Comparison of ENCODE assay signal across 8 mouse cellular contexts in genomic region chr2:174329663-174330615, GRCm38 (mm10). TPM values are rescaled to one million over a fixed set of nuclear protein-coding genes. Genes with fewer than 3 reads are reported as not detected.
DNase-seq lines count a peak whose midpoint lies in the region; ATAC-seq and TF ChIP-seq lines count a peak whose summit lies in the region.

No protein-coding gene starts in this region.

- H3K4me1 ChIP-seq in erythroblast, embryonic 14.5 days (ENCODE audit: control insufficient read depth) = peaks cover 72% of the 10 kb centered on the region
- peaks cover 52% of the 10 kb centered on the region for H3K4me1 ChIP-seq in heart, embryonic 13.5 days
- H3K4me1 ChIP-seq in liver, embryonic 16.5 days (ENCODE audit: control insufficient read depth, low read depth, low read length) = peaks cover 38% of the 10 kb centered on the region
- peaks cover 54% of the 10 kb centered on the region for H3K4me1 ChIP-seq in neural tube, embryonic 15.5 days

- TF ChIP-seq CTCF in C2C12 (IDR thresholded peaks at IDR 0.05; ENCODE audit: control insufficient read depth, insufficient read depth, insufficient read length) = no peak

- H3K79me3 ChIP-seq in C2C12 (ENCODE audit: low read depth) = peaks cover 47% of the 10 kb centered on the region

- H3K4me2 ChIP-seq in heart, embryonic 13.5 days = peak overlapping the region; percentile 72
- H3K4me2 ChIP-seq in liver, embryonic 16.5 days (ENCODE audit: low read depth, low read length) = peak overlapping the region; percentile 97
- peak overlapping the region; percentile 78 for H3K4me2 ChIP-seq in neural tube, embryonic 15.5 days

- H3K27me3 ChIP-seq in C2C12 (ENCODE audit: control insufficient read depth, insufficient read depth, insufficient read length) = no peaks in the 10 kb centered on the region
- peaks cover 17% of the 10 kb centered on the region for H3K27me3 ChIP-seq in erythroblast, embryonic 14.5 days (ENCODE audit: control insufficient read depth)
- H3K27me3 ChIP-seq in heart, embryonic 13.5 days (replicated peaks) = no peaks in the 10 kb centered on the region
- no peaks in the 10 kb centered on the region for H3K27me3 ChIP-seq in liver, embryonic 16.5 days (ENCODE audit: control insufficient read depth, insufficient read depth, low read depth, low read length)
- no peaks in the 10 kb centered on the region for H3K27me3 ChIP-seq in neural tube, embryonic 15.5 days (replicated peaks)

- peaks cover 72% of the 10 kb centered on the region for H3K79me2 ChIP-seq in C2C12 (ENCODE audit: control insufficient read depth, insufficient read depth)

- H3K36me3 ChIP-seq in C2C12 (ENCODE audit: control insufficient read depth, insufficient read depth) = peaks cover 16% of the 10 kb centered on the region
- H3K36me3 ChIP-seq in erythroblast, embryonic 14.5 days (ENCODE audit: control insufficient read depth) = peaks cover 14% of the 10 kb centered on the region
- H3K36me3 ChIP-seq in heart, embryonic 13.5 days = peaks cover 9% of the 10 kb centered on the region
- peaks cover 5% of the 10 kb centered on the region for H3K36me3 ChIP-seq in liver, embryonic 16.5 days (ENCODE audit: control insufficient read depth, insufficient read depth)
- H3K36me3 ChIP-seq in neural tube, embryonic 15.5 days = no peaks in the 10 kb centered on the region

- ATAC-seq in heart, embryonic 13.5 days (ENCODE audit: extremely low read depth, insufficient number of reproducible peaks, low FRiP score, low TSS enrichment) = peak; percentile 69
- peak; percentile 62 for ATAC-seq in liver, embryonic 16.5 days (ENCODE audit: low read depth)
- peak; percentile 86 for ATAC-seq in neural tube, embryonic 15.5 days (ENCODE audit: low FRiP score)

- H3K9ac ChIP-seq in heart, embryonic 13.5 days = peak overlapping the region; percentile 100
- peak overlapping the region; percentile 96 for H3K9ac ChIP-seq in liver, embryonic 16.5 days (ENCODE audit: low read depth, low read length)
- H3K9ac ChIP-seq in neural tube, embryonic 15.5 days (replicated peaks) = peak overlapping the region; percentile 100

- H3K27ac ChIP-seq in heart, embryonic 13.5 days (replicated peaks) = peak overlapping the region; percentile 100
- H3K27ac ChIP-seq in liver, embryonic 16.5 days (ENCODE audit: low read length) = peak overlapping the region; percentile 90
- peak overlapping the region; percentile 99 for H3K27ac ChIP-seq in neural tube, embryonic 15.5 days (replicated peaks)

- under 1% methylated on average over 97 of the region's 131 CpGs for WGBS in heart, embryonic 13.5 days
- under 1% methylated on average over 68 of the region's 131 CpGs for whole genome bisulfite sequencing in liver, embryonic 16.5 days (ENCODE audit: insufficient replicate concordance)
- WGBS in neural tube, embryonic 15.5 days = under 1% methylated on average over 84 of the region's 131 CpGs

- DNase-seq in brain, adult 2 months (ENCODE audit: low read depth, low spot score) = peak; percentile 86
- DNase-seq in kidney, postnatal 10 days = peak; percentile 94
- peak; percentile 75 for DNase-seq in testis, postnatal 14 days (ENCODE audit: low spot score)

- H3K9me3 ChIP-seq in erythroblast, embryonic 14.5 days (ENCODE audit: control insufficient read depth, low read length) = peaks cover 17% of the 10 kb centered on the region
- H3K9me3 ChIP-seq in heart, embryonic 13.5 days = no peaks in the 10 kb centered on the region
- no peaks in the 10 kb centered on the region; the same call in 1 of the 2 replicates for H3K9me3 ChIP-seq in liver, embryonic 16.5 days (replicated peaks; ENCODE audit: control insufficient read depth, low read length)
- H3K9me3 ChIP-seq in neural tube, embryonic 15.5 days (replicated peaks) = no peaks in the 10 kb centered on the region

- peak overlapping the region; percentile 86 for H3ac ChIP-seq in C2C12 (ENCODE audit: control insufficient read depth, insufficient read length, low read depth)

- peak overlapping the region; percentile 69 for H3K4me3 ChIP-seq in C2C12 (ENCODE audit: insufficient read depth, poor library complexity, severe bottlenecking)
- H3K4me3 ChIP-seq in erythroblast, embryonic 14.5 days (replicated peaks) = peak overlapping the region; percentile 96
- H3K4me3 ChIP-seq in heart, embryonic 13.5 days = peak overlapping the region; percentile 98
- H3K4me3 ChIP-seq in liver, embryonic 16.5 days (ENCODE audit: low read depth, low read length) = peak overlapping the region; percentile 95
- peak overlapping the region; percentile 96 for H3K4me3 ChIP-seq in neural tube, embryonic 15.5 days (replicated peaks)

TF ChIP-seq in C2C12, 6 proteins besides CTCF, POLR2A, EP300 and RAD21:
- TF ChIP-seq FOSL1 (IDR thresholded peaks at IDR 0.05; ENCODE audit: insufficient read depth, low read length, poor library complexity, severe bottlenecking) = no peak
- TF ChIP-seq MYOD1 (IDR thresholded peaks at IDR 0.05; ENCODE audit: control insufficient read depth, insufficient read length, low read depth) = no peak
- no peak for TF ChIP-seq MYOG (IDR thresholded peaks at IDR 0.05; ENCODE audit: control insufficient read depth, extremely low read depth, insufficient read length)
- TF ChIP-seq CEBPB (IDR thresholded peaks at IDR 0.05; ENCODE audit: low read depth) = no peak
- no peak for TF ChIP-seq MAX (IDR thresholded peaks at IDR 0.05)
- TF ChIP-seq USF1 (IDR thresholded peaks at IDR 0.05; ENCODE audit: low read depth) = no peak
TF ChIP-seq in C2C12: peak in this region for 0.

RNA-seq across cellular contexts. Expression of gene Gm20721, which starts 16.6 kb away (rescaled TPM):
- 2.9 TPM for polyA plus RNA-seq in C2C12 (2012; fragmentation: generic; extraction: Trizol)
- polyA plus RNA-seq in erythroblast, embryonic 14.5 days (2012) = 0.03 and 0.27 TPM in 2 replicates
- 16.0 and 26.6 TPM in 2 replicates for polyA plus RNA-seq in heart, embryonic 13.5 days (2015; fragmentation: Nextera tagmentation; extraction: Ambion mirVana)
- 31.8 and 34.8 TPM in 2 replicates for polyA plus RNA-seq in liver, embryonic 16.5 days (2015; fragmentation: Nextera tagmentation; extraction: Ambion mirVana)
- polyA plus RNA-seq in neural tube, embryonic 15.5 days (2015; fragmentation: Nextera tagmentation; extraction: Ambion mirVana) = 17.0 and 19.8 TPM in 2 replicates

RNA-seq across cellular contexts. Expression of gene Gnas, which starts 45.8 kb away (rescaled TPM):
- 1,078 TPM for polyA plus RNA-seq in C2C12 (2012; fragmentation: generic; extraction: Trizol)
- polyA plus RNA-seq in erythroblast, embryonic 14.5 days (2012) = 73.8 and 74.5 TPM in 2 replicates
- 1,244 and 1,252 TPM in 2 replicates for polyA plus RNA-seq in heart, embryonic 13.5 days (2015; fragmentation: Nextera tagmentation; extraction: Ambion mirVana)
- polyA plus RNA-seq in liver, embryonic 16.5 days (2015; fragmentation: Nextera tagmentation; extraction: Ambion mirVana) = 181 and 231 TPM in 2 replicates
- polyA plus RNA-seq in neural tube, embryonic 15.5 days (2015; fragmentation: Nextera tagmentation; extraction: Ambion mirVana) = 1,725 and 1,770 TPM in 2 replicates

Comparison
In these comparisons a context has a peak if more than half of its experiments do, and no peak if none do; other contexts are left out.
1. Peak in every context shown above with its lines: DNase-seq, ATAC-seq, H3K4me3 ChIP-seq and H3K27ac ChIP-seq.